Mouse (Mus musculus): ENCODE results near the gene Xpot.

Gene Xpot

GRCm38 (mm10) chr10:121576372-121576771 is 49.8 kb downstream of the Xpot start:
- DNase-seq (ENCODE audit: low spot score in 2 of 2): peak in 1 of 2 experiments; percentile 55

GRCm38 (mm10) chr10:121571511-121572147 is 54.5 kb downstream of the Xpot start:
- DNase-seq (ENCODE audit: low spot score in 2 of 2): peak in 1 of 2 experiments; percentile 57

GRCm38 (mm10) chr10:121571031-121571430 is 55.1 kb downstream of the Xpot start:
- DNase-seq (ENCODE audit: low spot score in 2 of 2): peak in 1 of 2 experiments; percentile 51

- DNase-seq (ENCODE audit: low spot score in 2 of 2): peak in 1 of 2 experiments; percentile 54
Observed at GRCm38 (mm10) chr10:121569796-121570195, 56.3 kb downstream of the Xpot start.

GRCm38 (mm10) chr10:121569001-121569589 is 57.0 kb downstream of the Xpot start:
- DNase-seq (ENCODE audit: low spot score in 2 of 2): peak; percentile 62 to 67

GRCm38 (mm10) chr10:121568534-121568933 is 57.6 kb downstream of the Xpot start:
- peak in 1 of 2 experiments; percentile 54 for DNase-seq (ENCODE audit: low spot score in 2 of 2)

- DNase-seq (ENCODE audit: low spot score in 2 of 2): peak in 1 of 2 experiments; percentile 55
Observed at GRCm38 (mm10) chr10:121568026-121568425, 58.1 kb downstream of the Xpot start.

GRCm38 (mm10) chr10:121564447-121564846 is 61.7 kb downstream of the Xpot start:
- no peak for DNase-seq (ENCODE audit: low spot score in 2 of 2)

- no peak for DNase-seq (ENCODE audit: low spot score in 2 of 2)
Observed at GRCm38 (mm10) chr10:121558231-121558630, 67.9 kb downstream of the Xpot start.

- DNase-seq (ENCODE audit: low spot score in 2 of 2): no peak
Observed at GRCm38 (mm10) chr10:121556263-121556662, 69.9 kb downstream of the Xpot start.

- DNase-seq (ENCODE audit: low spot score in 2 of 2): no peak
Observed at GRCm38 (mm10) chr10:121550334-121550733, 75.8 kb downstream of the Xpot start.

GRCm38 (mm10) chr10:121549670-121550069 is 76.5 kb downstream of the Xpot start:
- no peak for DNase-seq (ENCODE audit: low spot score in 2 of 2)

GRCm38 (mm10) chr10:121547162-121547561 is 79.0 kb downstream of the Xpot start:
- DNase-seq (ENCODE audit: low spot score in 2 of 2): no peak

- no peak for DNase-seq (ENCODE audit: low spot score in 2 of 2)
Observed at GRCm38 (mm10) chr10:121543577-121543976, 82.6 kb downstream of the Xpot start.

GRCm38 (mm10) chr10:121542156-121542555 is 84.0 kb downstream of the Xpot start:
- DNase-seq (ENCODE audit: low spot score in 2 of 2): no peak

Data from spleen, postnatal 4 days (tissue).